Mouse (Mus musculus): ENCODE measurements around the gene Rfx6. TPM values are rescaled to one million over a fixed set of nuclear protein-coding genes. Genes with fewer than 3 reads are reported as not detected.

Rfx6 gene
- total and polyA plus RNA-seq, 2 experiments from 2014 or later, result not detected

DNA sequence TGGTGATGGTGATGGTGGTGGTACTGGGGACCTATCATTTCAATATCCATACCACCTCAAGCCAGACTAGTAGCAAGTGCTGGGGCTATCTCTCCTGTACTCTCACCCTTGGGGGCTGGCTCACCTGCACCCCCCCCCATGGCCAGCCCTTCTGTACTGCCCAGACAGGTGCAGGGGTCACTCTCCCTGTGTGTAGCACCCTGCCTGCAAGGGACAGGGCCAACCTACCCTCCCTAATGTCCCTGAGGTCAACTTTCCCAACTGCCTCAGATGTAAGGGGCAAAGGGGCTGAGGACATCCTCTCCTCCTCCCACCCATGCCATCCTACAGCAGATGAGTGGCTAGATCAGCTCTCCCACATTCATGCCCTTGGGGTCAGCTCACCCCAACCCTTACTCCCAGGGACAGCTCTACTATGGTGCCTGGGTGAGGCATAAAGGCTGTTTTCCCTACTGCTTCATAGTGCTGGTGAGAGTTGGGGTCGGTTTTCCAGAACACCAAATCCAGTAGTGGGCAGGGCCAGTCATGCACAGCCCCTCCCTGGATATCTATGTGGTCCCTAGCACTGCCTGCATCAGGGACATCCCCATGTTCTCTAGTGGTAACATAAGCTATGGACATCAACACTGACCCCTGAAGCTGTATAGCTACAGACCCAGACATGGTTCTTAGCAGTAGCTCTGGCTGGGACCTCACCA is 5.3 kb upstream of the Rfx6 start:
- H3K4me3 ChIP-seq (ENCODE audit: low read length), result no peak overlapping the region
- DNase-seq (ENCODE audit: low spot score) (no peak), ATAC-seq (0 out of 2 replicates have a peak, but pooled peaks have one; percentile 15)
- WGBS, result 50% methylated on average over 1 of the region's 1 CpGs
- H3K9ac ChIP-seq (replicated peaks; ENCODE audit: low read length), result no peak overlapping the region
- H3K36me3 ChIP-seq (ENCODE audit: insufficient read depth, low read length), result no peaks in the 10 kb centered on the region
- TF ChIP-seq CTCF (IDR thresholded peaks at IDR 0.05; ENCODE audit: low read depth), result no peak
- H3K9me3 ChIP-seq (ENCODE audit: low read length), result no peaks in the 10 kb centered on the region
- no peak overlapping the region for H3K27ac ChIP-seq
- H3K4me2 ChIP-seq (ENCODE audit: low read depth, low read length), result no peak overlapping the region
- H3K4me1 ChIP-seq (ENCODE audit: insufficient read depth, low read length), result no peaks in the 10 kb centered on the region
- H3K27me3 ChIP-seq (ENCODE audit: insufficient read depth, low read length), result no peaks in the 10 kb centered on the region

DNA sequence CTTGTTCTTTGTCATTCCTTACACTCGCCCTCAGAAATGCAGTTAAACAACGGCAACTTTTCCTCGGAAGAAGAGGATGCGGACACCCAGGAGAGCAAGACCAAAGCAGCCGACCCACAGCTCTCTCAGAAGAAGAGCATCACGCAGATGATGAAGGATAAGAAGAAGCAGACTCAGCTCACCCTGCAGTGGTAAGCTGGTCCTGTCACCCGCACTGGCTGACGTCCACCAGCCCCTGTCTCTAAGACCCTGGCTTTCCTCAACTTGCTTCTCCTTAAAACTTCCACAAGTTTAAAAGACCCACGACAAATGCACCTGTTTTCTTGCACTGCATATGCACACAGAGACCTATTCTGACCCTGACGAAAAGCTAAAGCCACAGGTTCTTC is 689 bp downstream of the Rfx6 start:
- ATAC-seq, result no peak

DNA sequence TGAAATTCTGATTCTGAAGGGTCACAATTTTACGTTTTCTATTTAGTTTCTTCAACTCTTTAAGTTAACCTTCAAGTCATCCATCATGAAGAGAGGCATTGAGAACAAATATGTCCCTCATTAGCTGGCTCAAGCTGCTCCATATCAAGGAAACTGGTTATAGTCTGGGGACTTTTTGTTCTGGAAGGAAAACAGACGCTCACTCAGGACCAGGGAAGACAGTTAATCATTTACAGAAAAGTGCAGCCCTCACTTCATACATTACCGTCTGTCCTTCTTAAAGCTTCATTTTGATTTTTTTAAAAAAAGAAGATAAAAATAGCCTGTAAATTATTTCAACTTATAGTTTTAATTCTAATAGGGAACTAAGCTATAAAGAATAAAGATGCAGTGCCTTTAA is 43.3 kb downstream of the Rfx6 start:
- 56% methylated on average over 3 of the region's 3 CpGs for WGBS
- Histone ChIP-seq H3K9ac (replicated peaks; ENCODE audit: low read length) (no peak overlapping the region), H3K4me1 (ENCODE audit: insufficient read depth, low read length) (no peaks in the 10 kb centered on the region), H3K27me3 (ENCODE audit: insufficient read depth, low read length) (no peaks in the 10 kb centered on the region), H3K27ac (no peak overlapping the region), H3K9me3 (ENCODE audit: low read length) (no peaks in the 10 kb centered on the region), H3K36me3 (ENCODE audit: insufficient read depth, low read length) (no peaks in the 10 kb centered on the region), H3K4me3 (ENCODE audit: low read length) (no peak overlapping the region), H3K4me2 (ENCODE audit: low read depth, low read length) (no peak overlapping the region)
- TF ChIP-seq CTCF (IDR thresholded peaks at IDR 0.05; ENCODE audit: low read depth), result no peak
- DNase-seq (ENCODE audit: low spot score) (no peak), ATAC-seq (no peak)

More for the DNA sequence above, 689 bp downstream of the Rfx6 start:
- Histone ChIP-seq H3K4me2 (ENCODE audit: low read depth, low read length) (peak overlapping the region; percentile 83), H3K27me3 (ENCODE audit: insufficient read depth, low read length) (no peaks in the 10 kb centered on the region), H3K4me1 (ENCODE audit: insufficient read depth, low read length) (no peaks in the 10 kb centered on the region), H3K9ac (replicated peaks; ENCODE audit: low read length) (peak overlapping the region; percentile 22; the same call in 1 of the 2 replicates), H3K4me3 (ENCODE audit: low read length) (peak overlapping the region; percentile 41), H3K36me3 (ENCODE audit: insufficient read depth, low read length) (no peaks in the 10 kb centered on the region), H3K9me3 (ENCODE audit: low read length) (no peaks in the 10 kb centered on the region), H3K27ac (no peak overlapping the region)
- 9% methylated on average over 10 of the region's 10 CpGs for WGBS
- no peak for TF ChIP-seq CTCF (IDR thresholded peaks at IDR 0.05; ENCODE audit: low read depth)
- DNase-seq (ENCODE audit: low spot score), result no peak

DNA sequence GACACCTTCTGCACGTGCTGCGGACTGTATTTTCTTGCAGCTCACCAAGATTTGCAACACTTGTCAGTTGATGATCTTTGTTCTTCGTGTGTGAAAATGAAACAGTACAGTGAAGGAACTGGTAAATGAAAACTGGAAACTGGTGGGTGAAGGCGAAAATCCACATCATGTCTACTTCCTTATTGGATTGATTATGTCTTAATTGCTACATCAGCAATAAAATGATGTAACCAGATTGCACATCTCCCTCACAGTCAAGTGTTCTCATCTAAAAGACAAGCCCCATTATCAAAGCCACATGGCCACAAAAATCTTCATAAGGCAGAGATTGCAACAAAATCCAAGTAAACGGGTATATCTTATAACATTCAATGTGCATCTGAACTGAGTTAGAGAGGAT is 83.9 kb downstream of the Rfx6 start:
- ATAC-seq, result no peak
- WGBS, result 92% methylated on average over 5 of the region's 5 CpGs
- Histone ChIP-seq H3K27me3 (ENCODE audit: insufficient read depth, low read length) (no peaks in the 10 kb centered on the region), H3K4me3 (ENCODE audit: low read length) (no peak overlapping the region), H3K9ac (replicated peaks; ENCODE audit: low read length) (no peak overlapping the region), H3K27ac (no peak overlapping the region), H3K9me3 (ENCODE audit: low read length) (no peaks in the 10 kb centered on the region), H3K36me3 (ENCODE audit: insufficient read depth, low read length) (no peaks in the 10 kb centered on the region), H3K4me2 (ENCODE audit: low read depth, low read length) (no peak overlapping the region), H3K4me1 (ENCODE audit: insufficient read depth, low read length) (no peaks in the 10 kb centered on the region)
- no peak for TF ChIP-seq CTCF (IDR thresholded peaks at IDR 0.05; ENCODE audit: low read depth)
- DNase-seq (ENCODE audit: low spot score), result no peak

DNA sequence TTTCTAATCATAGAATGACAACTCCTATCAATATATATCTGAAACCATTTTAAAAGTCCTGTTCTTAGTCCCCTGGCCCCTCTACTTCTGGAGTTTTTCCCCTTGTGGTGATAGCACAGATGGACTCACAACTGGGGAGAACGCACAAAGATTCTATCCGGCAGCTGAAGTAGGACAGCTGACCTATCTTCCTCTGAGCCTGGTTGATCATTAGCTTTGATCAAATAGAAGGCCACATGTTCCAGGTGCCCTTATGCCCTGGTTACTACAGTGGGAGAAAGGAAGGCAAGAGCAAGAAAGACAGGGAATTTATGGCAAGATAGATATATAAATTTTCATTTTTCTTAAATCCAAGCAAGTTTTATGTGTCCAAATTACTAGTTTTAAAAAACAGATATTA is 85.7 kb downstream of the Rfx6 start:
- DNase-seq (ENCODE audit: low spot score) (no peak), ATAC-seq (no peak)
- 76% methylated on average over 2 of the region's 2 CpGs for WGBS
- H3K4me2 ChIP-seq (ENCODE audit: low read depth, low read length), result no peak overlapping the region
- H3K36me3 ChIP-seq (ENCODE audit: insufficient read depth, low read length), result no peaks in the 10 kb centered on the region
- no peak overlapping the region for H3K4me3 ChIP-seq (ENCODE audit: low read length)
- no peak overlapping the region for H3K9ac ChIP-seq (replicated peaks; ENCODE audit: low read length)
- no peaks in the 10 kb centered on the region for H3K9me3 ChIP-seq (ENCODE audit: low read length)
- no peak overlapping the region for H3K27ac ChIP-seq
- no peaks in the 10 kb centered on the region for H3K27me3 ChIP-seq (ENCODE audit: insufficient read depth, low read length)
- no peaks in the 10 kb centered on the region for H3K4me1 ChIP-seq (ENCODE audit: insufficient read depth, low read length)
- no peak for TF ChIP-seq CTCF (IDR thresholded peaks at IDR 0.05; ENCODE audit: low read depth)

DNA sequence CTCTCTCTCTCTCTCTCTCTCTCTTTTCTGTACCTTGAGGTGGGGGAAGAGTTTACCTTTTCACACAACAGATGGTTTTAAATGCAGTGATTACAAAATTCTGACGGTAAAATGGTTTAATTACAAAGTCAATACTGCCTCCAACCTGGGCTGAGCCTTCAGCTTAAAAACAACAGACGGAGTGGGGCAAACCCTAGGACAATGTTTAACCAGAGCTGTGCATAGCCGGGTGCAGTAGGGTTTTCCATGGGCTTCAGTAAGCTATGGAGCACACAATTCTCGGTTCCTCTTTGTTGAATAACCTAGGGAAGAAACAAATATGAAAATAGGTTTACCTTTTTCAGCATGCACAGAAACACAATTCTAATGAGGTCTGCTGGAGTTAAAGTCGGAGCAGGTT is 90.9 kb downstream of the Rfx6 start:
- no peak for DNase-seq (ENCODE audit: low spot score)
- H3K9ac ChIP-seq (replicated peaks; ENCODE audit: low read length), result no peak overlapping the region
- WGBS, result 54% methylated on average over 5 of the region's 5 CpGs

DNA sequence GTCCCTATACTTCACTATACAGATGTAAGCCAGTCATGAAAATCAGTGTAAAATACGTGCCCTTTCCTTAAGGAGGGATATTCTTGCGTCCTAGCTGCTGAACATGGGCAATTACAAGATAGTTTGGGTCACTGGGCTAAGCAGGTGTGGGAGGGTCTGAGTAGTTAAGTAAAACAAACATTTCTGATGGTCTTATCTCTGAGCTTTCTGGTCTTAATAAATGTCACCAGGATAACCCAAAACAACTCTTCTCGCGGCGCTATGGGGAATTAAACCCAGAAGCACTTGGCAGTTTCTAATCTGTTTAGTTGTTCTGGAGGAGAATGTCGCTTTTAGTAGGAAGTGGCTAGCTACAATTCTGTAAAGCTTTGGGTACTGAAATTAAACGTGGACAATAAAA is 91.7 kb downstream of the Rfx6 start:
- no peak for TF ChIP-seq CTCF (IDR thresholded peaks at IDR 0.05; ENCODE audit: low read depth)

More for the DNA sequence above, 90.9 kb downstream of the Rfx6 start:
- ATAC-seq, result no peak
- no peak overlapping the region for H3K4me2 ChIP-seq (ENCODE audit: low read depth, low read length)
- H3K27me3 ChIP-seq (ENCODE audit: insufficient read depth, low read length), result no peaks in the 10 kb centered on the region
- H3K9me3 ChIP-seq (ENCODE audit: low read length), result no peaks in the 10 kb centered on the region
- H3K27ac ChIP-seq, result no peak overlapping the region
- no peaks in the 10 kb centered on the region for H3K36me3 ChIP-seq (ENCODE audit: insufficient read depth, low read length)
- no peak overlapping the region for H3K4me3 ChIP-seq (ENCODE audit: low read length)
- no peaks in the 10 kb centered on the region for H3K4me1 ChIP-seq (ENCODE audit: insufficient read depth, low read length)
- TF ChIP-seq CTCF (IDR thresholded peaks at IDR 0.05; ENCODE audit: low read depth), result no peak

More for the DNA sequence above, 91.7 kb downstream of the Rfx6 start:
- no peaks in the 10 kb centered on the region for H3K9me3 ChIP-seq (ENCODE audit: low read length)
- no peaks in the 10 kb centered on the region for H3K36me3 ChIP-seq (ENCODE audit: insufficient read depth, low read length)
- no peaks in the 10 kb centered on the region for H3K27me3 ChIP-seq (ENCODE audit: insufficient read depth, low read length)
- DNase-seq (ENCODE audit: low spot score) (no peak), ATAC-seq (no peak)
- H3K4me2 ChIP-seq (ENCODE audit: low read depth, low read length), result no peak overlapping the region
- H3K4me3 ChIP-seq (ENCODE audit: low read length), result no peak overlapping the region
- no peak overlapping the region for H3K27ac ChIP-seq
- 81% methylated on average over 7 of the region's 7 CpGs for WGBS
- H3K4me1 ChIP-seq (ENCODE audit: insufficient read depth, low read length), result no peaks in the 10 kb centered on the region
- H3K9ac ChIP-seq (replicated peaks; ENCODE audit: low read length), result no peak overlapping the region

Data from hindbrain, postnatal 0 days (tissue).